Mouse (Mus musculus) testis, postnatal 14 days (tissue): ENCODE measurements around the gene Vps26c.
A peak's percentile ranks its signal among the peaks of the same experiment; 100 is the strongest.

Experiments
- DNase-seq: peaks from one replicate; pipeline ENCODE4 v3.0.0; 2021; ENCODE audit warnings: low spot score

The Vps26c gene

DNA sequence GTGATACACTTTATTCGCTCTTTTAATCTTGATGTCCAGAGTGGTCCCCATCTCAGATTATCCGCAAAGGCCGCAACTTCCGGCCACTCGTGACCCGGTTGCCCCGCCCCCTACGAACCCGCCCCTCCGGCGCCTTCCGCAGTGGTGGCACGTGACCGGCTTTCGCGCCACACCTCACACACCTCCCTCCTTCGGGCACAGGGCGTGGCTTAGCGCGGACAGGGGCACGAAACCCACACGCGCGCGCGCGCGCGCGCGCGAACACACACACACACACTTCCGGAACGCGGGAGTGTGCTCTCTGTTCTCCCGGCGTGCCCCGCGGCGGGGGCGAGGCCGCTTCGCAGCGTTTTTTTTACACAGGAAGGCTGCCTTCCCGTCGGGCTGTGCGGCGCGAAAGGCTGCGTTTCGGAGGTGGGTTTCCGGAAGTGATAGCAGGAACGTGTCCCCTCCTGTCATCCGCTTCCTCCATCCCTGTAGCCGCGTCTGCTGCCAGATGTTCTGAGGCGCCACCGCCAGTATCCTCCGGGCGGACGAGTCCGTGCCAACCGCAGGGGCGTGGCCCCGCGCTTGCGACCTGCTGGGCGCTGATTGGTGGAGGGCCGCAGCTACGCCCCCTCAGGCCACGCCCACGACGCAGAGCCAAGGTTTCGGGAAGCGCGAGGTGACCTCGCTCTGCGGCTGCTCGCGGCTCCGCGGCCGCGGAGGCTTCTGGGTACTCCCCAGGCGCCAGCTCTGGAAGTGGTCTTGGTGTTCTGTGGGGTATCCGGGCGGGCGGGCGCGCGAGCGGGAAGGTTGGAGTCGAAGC is at the start of gene Vps26c:
TSS of gene Vps26c (minus strand) at position 487 of the 808 bp plus-strand sequence.
- peak; percentile 97 for DNase-seq

- no peak for DNase-seq
Observed at GRCm38 (mm10) chr16:94575757-94576156, 49.1 kb upstream of the Vps26c start.

DNA sequence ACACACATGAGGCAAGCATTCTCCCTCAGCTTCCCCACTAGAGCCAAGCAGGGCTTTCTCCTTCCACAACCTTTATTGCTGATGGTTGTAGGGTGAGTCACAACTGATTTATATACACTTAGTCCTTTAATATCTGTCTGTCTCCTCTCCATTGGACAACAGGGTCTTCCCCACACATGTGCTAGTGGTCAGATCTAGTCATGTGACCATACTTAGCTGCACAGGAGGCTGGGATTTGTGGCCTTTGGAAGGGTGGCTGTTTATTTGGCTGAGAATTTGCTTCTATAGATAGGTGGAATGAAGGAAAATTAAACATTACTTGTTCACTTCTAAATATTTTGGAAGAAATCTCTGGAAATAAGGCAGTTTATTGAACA is 48.1 kb upstream of the Vps26c start:
- no peak for DNase-seq

GRCm38 (mm10) chr16:94574025-94574717 is 47.5 kb upstream of the Vps26c start:
- no peak for DNase-seq

- no peak for DNase-seq
Observed at GRCm38 (mm10) chr16:94572422-94572821, 45.8 kb upstream of the Vps26c start.

GRCm38 (mm10) chr16:94571111-94571993 is 44.7 kb upstream of the Vps26c start:
- DNase-seq, result no peak

DNA sequence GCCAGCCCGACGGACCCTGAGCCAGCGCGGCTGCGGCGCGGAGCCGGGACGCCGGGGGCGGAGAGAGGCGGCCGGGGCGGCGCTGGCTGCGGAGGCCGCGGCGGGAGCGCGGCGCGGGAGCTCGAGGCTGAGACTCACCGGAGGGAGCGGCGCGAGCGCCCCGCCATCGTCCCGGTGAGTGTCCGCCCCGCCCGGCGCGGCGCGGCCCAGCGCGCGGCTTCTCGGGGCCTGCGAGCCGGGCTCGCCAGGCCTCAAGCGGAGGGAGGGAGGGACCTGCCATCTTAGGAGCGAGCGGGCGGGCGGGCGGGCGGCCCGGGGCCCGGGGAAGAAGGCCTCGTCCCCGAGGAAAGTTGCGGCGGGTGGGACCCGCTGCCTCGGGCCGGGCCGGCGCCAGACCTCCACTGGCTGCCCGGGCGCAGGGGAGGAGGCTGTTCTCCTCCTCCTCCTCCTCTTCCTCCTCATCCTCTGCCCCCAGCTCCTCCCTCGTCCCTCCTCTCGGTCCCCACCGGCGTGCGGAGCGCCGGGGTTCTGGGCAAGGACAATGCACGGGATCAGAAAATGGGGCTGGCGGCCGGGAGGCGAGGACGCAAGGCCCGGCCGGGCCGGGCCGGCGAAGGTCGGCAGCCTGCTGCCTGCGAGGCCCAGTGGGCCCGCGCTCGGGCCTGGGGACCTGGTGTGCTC is 43.9 kb upstream of the Vps26c start:
- DNase-seq, result peak; percentile 74

DNA sequence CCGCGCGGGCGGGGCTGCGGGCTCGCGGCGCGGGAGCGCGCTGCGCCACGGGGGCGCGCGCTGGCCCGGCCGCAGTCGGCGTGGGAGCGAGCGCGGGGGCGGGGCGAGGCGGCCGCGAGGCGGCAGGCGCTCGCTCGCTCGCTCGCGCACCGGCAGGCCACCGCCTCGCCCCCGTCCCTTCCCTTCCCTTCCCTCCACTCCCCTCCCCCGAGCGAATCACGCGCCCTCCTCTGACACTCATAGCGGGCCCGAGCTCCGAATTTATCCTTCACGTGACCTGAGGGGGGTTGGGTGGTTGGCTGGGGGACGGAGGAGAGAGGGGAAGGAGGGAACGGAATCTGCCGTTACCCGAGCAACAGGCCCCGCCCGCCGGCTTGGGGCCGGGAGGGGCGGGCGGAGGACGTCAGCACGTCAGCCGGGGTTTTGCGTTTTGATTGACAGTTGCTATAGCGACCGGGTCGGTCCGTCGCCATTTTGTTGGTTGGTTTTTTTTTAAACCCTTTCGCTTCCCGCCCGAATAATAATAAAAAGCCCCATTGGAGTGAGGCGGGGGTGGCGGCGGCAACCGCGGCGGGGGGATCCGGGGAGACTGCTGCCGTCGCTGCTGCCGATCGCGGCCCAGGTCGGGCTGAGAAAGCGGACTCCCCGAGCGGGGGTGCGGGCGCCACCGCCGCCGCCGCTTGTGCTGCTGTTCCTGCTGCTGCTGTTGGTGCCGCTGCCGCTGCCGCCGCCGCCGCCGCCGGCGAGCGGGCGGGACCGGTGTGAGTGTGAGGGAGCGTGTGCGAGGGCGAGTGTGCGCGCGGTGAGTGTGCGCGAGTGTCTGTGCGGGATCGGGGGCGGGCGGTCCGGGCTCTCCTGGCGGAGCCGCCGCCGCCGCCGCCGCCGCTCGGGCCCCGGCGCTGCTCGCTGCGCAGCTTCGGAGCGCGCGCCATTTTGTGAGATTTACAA is 42.9 kb upstream of the Vps26c start, which contains the start of gene Dyrk1a:
TSS of gene Dyrk1a (plus strand) at position 782 of the 948 bp plus-strand sequence.
- DNase-seq, result peak; percentile 99

DNA sequence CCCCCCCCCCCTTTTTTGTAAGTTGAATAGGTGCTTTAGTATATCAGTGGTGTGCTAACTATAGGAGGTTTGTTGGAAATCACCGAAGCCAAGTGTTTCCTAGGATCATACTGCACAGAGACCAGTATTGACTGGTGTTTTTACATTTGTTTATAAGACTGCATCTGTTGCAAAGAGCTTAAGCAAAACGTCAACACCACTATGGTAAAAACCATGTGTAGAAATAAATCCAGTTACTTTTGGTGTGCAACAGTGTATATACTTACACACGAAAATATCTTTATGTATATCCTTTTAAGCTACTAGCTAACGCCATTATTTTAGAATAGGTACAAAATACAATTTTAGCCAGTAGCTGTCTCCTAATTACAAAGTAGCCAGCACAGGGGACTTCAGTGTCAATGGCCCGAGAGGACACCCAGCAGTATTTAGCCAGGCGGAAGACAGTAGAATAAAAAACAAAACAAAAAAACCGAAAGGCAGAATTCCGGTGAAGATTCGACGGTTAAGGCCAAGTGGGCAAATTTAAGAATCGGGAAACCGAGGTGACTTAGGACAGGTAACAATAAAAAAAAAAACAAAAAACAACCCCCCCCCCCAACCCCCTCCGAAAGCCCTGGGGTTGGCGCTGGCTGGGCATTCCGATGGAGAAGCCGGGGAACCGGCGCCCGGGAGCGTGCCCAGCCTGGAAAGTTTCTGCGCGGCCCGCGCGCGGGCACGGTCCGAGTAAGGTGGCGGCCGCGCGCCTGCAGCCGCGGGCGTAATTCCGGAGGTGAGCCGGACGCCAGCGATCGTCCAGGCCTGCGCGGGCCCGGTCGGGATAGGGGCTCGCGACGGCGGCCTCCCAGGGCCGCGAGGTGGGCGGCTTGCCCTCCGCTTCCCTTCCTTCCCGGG is 42.0 kb upstream of the Vps26c start:
- peak; percentile 84 for DNase-seq

GRCm38 (mm10) chr16:94567751-94568150 is 41.1 kb upstream of the Vps26c start:
- no peak for DNase-seq

GRCm38 (mm10) chr16:94566834-94567585 is 40.4 kb upstream of the Vps26c start:
- no peak for DNase-seq

- DNase-seq, result no peak
Observed at GRCm38 (mm10) chr16:94566124-94566523, 39.5 kb upstream of the Vps26c start.

DNA sequence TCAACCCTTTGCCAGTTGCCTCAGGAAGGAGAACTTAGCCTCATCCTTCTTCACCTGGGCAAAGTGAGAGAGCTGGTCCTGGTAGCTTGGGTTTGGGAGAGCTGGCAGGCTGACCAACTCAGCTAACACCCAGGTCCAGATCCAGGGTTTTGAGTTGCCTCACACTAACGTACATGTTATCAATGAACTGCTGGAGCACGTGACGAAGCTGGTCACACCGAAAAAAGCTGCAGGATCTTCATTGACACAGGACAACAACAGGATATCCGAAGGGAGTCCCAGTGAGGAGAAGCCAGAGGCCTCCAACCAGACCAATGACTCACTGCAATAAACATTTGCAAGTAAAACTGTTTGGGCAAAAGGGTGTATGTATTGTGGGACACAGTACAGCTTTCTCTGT is 34.0 kb upstream of the Vps26c start:
- no peak for DNase-seq

DNA sequence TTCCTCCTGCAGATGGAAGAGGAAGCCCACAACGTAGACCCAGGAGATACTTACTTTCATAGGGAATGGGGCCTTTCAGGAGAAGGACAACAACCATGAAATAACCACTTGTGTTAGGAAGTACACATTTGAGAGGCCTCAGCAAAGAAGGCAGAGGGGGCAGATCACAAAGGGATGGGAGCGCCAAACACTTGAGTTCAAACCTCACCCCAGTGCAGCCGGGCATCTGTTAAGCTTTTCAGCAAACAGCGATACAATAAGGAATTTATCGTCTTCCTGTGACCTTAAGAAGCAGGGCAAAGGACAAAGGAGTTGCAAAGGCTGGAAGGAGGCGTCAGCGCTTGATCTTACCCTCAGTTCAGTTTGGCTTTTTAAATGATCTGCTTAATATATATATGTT is 33.2 kb upstream of the Vps26c start:
- DNase-seq, result no peak

- DNase-seq, result no peak
Observed at GRCm38 (mm10) chr16:94559282-94559681, 32.7 kb upstream of the Vps26c start.

DNA sequence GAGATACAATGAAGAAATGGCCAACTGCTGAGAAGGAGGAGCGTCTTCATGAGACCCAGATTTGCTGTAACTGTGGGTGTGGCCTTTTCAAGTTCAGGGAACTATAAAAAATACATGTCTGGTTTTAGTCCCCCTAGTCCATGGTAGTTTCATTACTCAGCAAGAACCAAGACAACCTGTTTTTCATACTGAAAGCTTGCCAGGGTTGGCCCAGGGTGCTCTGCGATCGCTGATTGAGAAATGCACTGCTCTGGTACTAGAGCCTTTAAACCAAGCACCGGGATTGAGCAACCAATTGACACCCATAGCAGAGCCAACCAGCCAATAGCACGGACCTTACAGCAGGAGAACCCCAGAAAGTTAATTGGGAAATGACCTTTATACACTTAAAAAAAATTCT is 29.6 kb upstream of the Vps26c start:
- DNase-seq, result no peak

- DNase-seq, result no peak
Observed at GRCm38 (mm10) chr16:94555346-94555745, 28.7 kb upstream of the Vps26c start.

DNA sequence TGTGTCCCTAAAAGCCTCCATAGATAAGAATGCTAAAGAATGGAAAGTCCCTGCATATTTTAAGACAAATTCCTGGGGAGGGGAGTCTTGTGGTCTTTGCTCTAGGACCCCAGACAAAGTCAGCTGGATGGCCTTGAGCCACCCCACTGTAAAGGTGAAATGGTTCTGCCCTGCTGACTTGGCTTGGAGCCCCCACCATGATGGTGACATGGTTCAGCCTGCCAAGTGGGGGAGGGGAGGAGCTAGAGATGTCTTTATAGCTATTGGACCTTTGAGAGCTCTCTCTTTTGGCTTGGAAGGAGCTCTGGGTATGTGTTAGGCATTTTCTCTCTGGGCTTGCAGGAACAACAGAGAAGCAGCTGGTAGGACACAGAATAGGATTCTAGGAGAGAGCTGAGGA is 25.3 kb upstream of the Vps26c start:
- DNase-seq, result no peak

- no peak for DNase-seq
Observed at GRCm38 (mm10) chr16:94549813-94550212, 23.2 kb upstream of the Vps26c start.
